Mouse (Mus musculus): ENCODE results near the gene Lsm7.

Lsm7 gene

GRCm38 (mm10) chr10:80854913-80855748, at the start of gene Lsm7, which contains the start of gene Sppl2b:
Lsm7 (minus strand) TSS chr10:80855209.
Sppl2b (plus strand) TSS chr10:80855275.
- in situ Hi-C loops (cut with MboI; ENCODE audit: low pct_unique_long_range_greater_than_20kb in 1 of 2, low sequenced_read_pairs in 2 of 2, unreplicated experiment in 1 of 2): no loop called here

GRCm38 (mm10) chr10:80904709-80905108, 49.7 kb upstream of the Lsm7 start:
- in situ Hi-C loops (cut with MboI; ENCODE audit: low pct_unique_long_range_greater_than_20kb in 1 of 2, low sequenced_read_pairs in 2 of 2, unreplicated experiment in 1 of 2): no loop called here

- in situ Hi-C loops (cut with MboI; ENCODE audit: low pct_unique_long_range_greater_than_20kb in 1 of 2, low sequenced_read_pairs in 2 of 2, unreplicated experiment in 1 of 2): no loop called here
These were observed 49.1 kb upstream of the Lsm7 start for GRCm38 (mm10) chr10:80904004-80904693.

GRCm38 (mm10) chr10:80903282-80903681, 48.3 kb upstream of the Lsm7 start:
- in situ Hi-C loops (cut with MboI; ENCODE audit: low pct_unique_long_range_greater_than_20kb in 1 of 2, low sequenced_read_pairs in 2 of 2, unreplicated experiment in 1 of 2): no loop called here

GRCm38 (mm10) chr10:80902273-80902940, 47.4 kb upstream of the Lsm7 start:
- in situ Hi-C loops (cut with MboI; ENCODE audit: low pct_unique_long_range_greater_than_20kb in 1 of 2, low sequenced_read_pairs in 2 of 2, unreplicated experiment in 1 of 2): no loop called here

GRCm38 (mm10) chr10:80901409-80902272, 46.6 kb upstream of the Lsm7 start:
- in situ Hi-C loops (cut with MboI; ENCODE audit: low pct_unique_long_range_greater_than_20kb in 1 of 2, low sequenced_read_pairs in 2 of 2, unreplicated experiment in 1 of 2): no loop called here

- in situ Hi-C loops (cut with MboI; ENCODE audit: low pct_unique_long_range_greater_than_20kb in 1 of 2, low sequenced_read_pairs in 2 of 2, unreplicated experiment in 1 of 2): no loop called here
These were observed 45.6 kb upstream of the Lsm7 start, which contains the start of gene Timm13 for GRCm38 (mm10) chr10:80900318-80901247. Timm13 (minus strand) TSS chr10:80900969.

GRCm38 (mm10) chr10:80899591-80900317, 44.7 kb upstream of the Lsm7 start:
- in situ Hi-C loops (cut with MboI; ENCODE audit: low pct_unique_long_range_greater_than_20kb in 1 of 2, low sequenced_read_pairs in 2 of 2, unreplicated experiment in 1 of 2): no loop called here

GRCm38 (mm10) chr10:80899074-80899473, 44.1 kb upstream of the Lsm7 start:
- in situ Hi-C loops (cut with MboI; ENCODE audit: low pct_unique_long_range_greater_than_20kb in 1 of 2, low sequenced_read_pairs in 2 of 2, unreplicated experiment in 1 of 2): no loop called here

GRCm38 (mm10) chr10:80897861-80898510, 43.0 kb upstream of the Lsm7 start:
- in situ Hi-C loops (cut with MboI; ENCODE audit: low pct_unique_long_range_greater_than_20kb in 1 of 2, low sequenced_read_pairs in 2 of 2, unreplicated experiment in 1 of 2): no loop called here

- in situ Hi-C loops (cut with MboI; ENCODE audit: low pct_unique_long_range_greater_than_20kb in 1 of 2, low sequenced_read_pairs in 2 of 2, unreplicated experiment in 1 of 2): no loop called here
These were observed 41.8 kb upstream of the Lsm7 start for GRCm38 (mm10) chr10:80896581-80897485.

DNA sequence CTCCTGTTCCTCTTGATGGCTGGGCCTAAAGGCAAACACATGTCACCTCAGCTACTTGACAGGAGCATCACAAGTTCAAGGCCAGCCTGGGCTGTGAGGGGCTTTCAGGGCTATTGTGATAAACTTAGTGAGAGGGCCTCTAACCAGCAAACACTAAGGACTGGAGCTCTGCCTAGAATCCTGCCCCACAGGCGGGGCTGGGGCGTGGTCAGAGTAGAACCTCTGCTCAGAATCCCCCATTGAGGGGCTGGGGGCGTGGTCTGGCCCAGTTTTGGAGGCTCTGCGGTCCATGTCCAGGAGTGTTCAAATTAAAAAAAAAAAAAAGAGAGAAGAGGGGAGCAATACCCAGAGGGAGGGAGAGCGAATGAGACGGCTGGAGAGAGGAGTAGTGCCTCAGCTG, 40.7 kb upstream of the Lsm7 start:
- in situ Hi-C loops (cut with MboI; ENCODE audit: low pct_unique_long_range_greater_than_20kb in 1 of 2, low sequenced_read_pairs in 2 of 2, unreplicated experiment in 1 of 2): no loop called here

DNA sequence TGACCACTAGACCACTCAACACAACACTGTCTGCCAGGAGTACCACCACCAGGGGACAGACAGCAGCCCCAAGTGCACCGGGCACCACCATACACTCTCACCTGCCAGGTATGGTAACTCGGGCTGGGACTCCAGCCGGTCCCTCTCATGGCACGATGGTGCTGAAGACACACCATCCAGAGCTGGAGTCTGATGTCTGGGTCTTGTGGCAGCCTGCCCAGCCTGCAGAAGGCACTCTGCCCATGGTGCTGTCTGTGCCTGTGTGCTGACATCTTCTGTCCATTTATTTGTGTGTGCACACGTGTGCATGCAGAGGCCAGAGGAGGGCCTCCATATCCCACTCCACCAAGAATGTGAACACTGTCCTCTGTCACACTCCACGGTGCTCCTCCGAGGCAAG, 40.1 kb upstream of the Lsm7 start:
- in situ Hi-C loops (cut with MboI; ENCODE audit: low pct_unique_long_range_greater_than_20kb in 1 of 2, low sequenced_read_pairs in 2 of 2, unreplicated experiment in 1 of 2): no loop called here

DNA sequence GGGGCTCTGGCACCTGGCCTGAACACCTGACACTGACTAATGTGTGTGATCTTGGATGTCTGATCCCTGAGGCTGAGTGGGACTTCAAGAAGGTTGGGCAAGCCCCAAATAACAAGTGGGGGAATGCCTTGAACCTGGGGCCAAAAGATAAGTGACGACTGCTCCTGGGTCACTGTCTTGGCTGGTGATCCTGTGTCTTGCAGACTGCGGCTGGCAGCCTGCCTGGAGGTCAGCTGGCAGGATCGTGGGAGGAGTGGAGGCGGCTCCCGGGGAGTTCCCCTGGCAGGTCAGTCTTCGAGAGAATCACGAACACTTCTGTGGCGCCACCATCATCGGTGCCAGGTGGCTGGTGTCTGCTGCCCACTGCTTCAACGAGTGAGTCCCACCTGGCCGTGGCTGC, 32.2 kb upstream of the Lsm7 start:
- in situ Hi-C loops (cut with MboI; ENCODE audit: low pct_unique_long_range_greater_than_20kb in 1 of 2, low sequenced_read_pairs in 2 of 2, unreplicated experiment in 1 of 2): loop anchor here in 1 of 2 experiments (5.0 kb wide), 1 partner anchor 40 kb away; no protein-coding TSS in a partner anchor

DNA sequence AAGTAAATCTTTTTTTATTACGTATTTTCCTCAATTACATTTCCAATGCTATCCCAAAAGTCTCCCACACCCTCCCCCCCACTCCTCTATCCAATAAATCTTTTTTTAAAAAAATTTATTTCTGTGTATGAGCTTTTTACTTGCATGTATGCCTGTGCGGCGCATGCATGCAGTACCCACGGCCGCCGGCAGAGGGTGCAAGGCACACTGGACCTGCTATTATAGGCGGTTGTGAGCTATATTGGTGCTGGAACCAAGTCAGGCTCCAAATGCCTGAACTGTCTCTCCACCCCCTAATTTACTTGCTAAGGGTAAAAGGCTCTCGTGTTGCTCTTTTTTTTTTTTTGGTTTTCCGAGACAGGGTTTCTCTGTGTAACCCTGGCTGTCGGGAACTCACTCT, 26.3 kb upstream of the Lsm7 start:
- in situ Hi-C loops (cut with MboI; ENCODE audit: low pct_unique_long_range_greater_than_20kb in 1 of 2, low sequenced_read_pairs in 2 of 2, unreplicated experiment in 1 of 2): loop anchor here (5.0 kb wide), 1 partner anchor 116 kb away; no protein-coding TSS in a partner anchor
